Mouse (Mus musculus) C2C12 (cell line): ENCODE results near the gene Chn2. TPM values are rescaled to one million over a fixed set of nuclear protein-coding genes. Genes with fewer than 3 reads are reported as not detected.

ENCODE experiments used
- H3K27me3 ChIP-seq: one replicate; pipeline ENCODE4 v1.6.1; 2011; ENCODE audit not compliant: control insufficient read depth, insufficient read depth, insufficient read length
- H3K36me3 ChIP-seq: one replicate; pipeline ENCODE4 v1.6.1; 2011; ENCODE audit not compliant: control insufficient read depth, insufficient read depth
- H3K4me3 ChIP-seq: one replicate; pipeline ENCODE4 v1.5.1; 2011; ENCODE audit warnings: mild to moderate bottlenecking, control low read depth; ENCODE audit not compliant: poor library complexity, insufficient read depth, severe bottlenecking
- H3K79me2 ChIP-seq: one replicate; pipeline ENCODE4 v1.6.1; 2011; ENCODE audit not compliant: control insufficient read depth, insufficient read depth
- H3K79me3 ChIP-seq: one replicate; pipeline ENCODE4 v1.6.1; 2011; ENCODE audit warnings: low read depth, control low read depth
- H3ac ChIP-seq: one replicate; pipeline ENCODE3; 2011; ENCODE audit warnings: low read depth; ENCODE audit not compliant: control insufficient read depth, insufficient read length
- CEBPB ChIP-seq: IDR thresholded peaks from one replicate; pipeline ENCODE4 v1.6.1; 2011; ENCODE audit warnings: low read depth, mild to moderate bottlenecking, control low read depth, moderate library complexity
- CTCF ChIP-seq: IDR thresholded peaks from one replicate; pipeline ENCODE4 v1.5.1; 2011; ENCODE audit not compliant: control insufficient read depth, insufficient read depth, insufficient read length
- FOSL1 ChIP-seq: IDR thresholded peaks from one replicate; pipeline ENCODE4 v1.8.0; 2011; ENCODE audit warnings: mild to moderate bottlenecking, low read length; ENCODE audit not compliant: poor library complexity, insufficient read depth, severe bottlenecking
- MAX ChIP-seq: IDR thresholded peaks from one replicate; pipeline ENCODE4 v1.6.1; 2011; ENCODE audit warnings: mild to moderate bottlenecking, control low read depth
- MYOD1 ChIP-seq: IDR thresholded peaks from one replicate; pipeline ENCODE4 v1.6.1; 2011; ENCODE audit warnings: low read depth; ENCODE audit not compliant: control insufficient read depth, insufficient read length
- MYOG ChIP-seq: IDR thresholded peaks from one replicate; pipeline ENCODE4 v1.6.1; 2011; ENCODE audit not compliant: control insufficient read depth, insufficient read length; ENCODE audit errors: extremely low read depth
- USF1 ChIP-seq: IDR thresholded peaks from one replicate; pipeline ENCODE4 v1.6.1; 2011; ENCODE audit warnings: low read depth, mild to moderate bottlenecking, control low read depth, moderate library complexity
- polyA plus RNA-seq: library from polyadenylated mRNA; unstranded; fragments of >200 nt; fragmentation: generic; extraction: Trizol; gene quantifications from one replicate; pipeline ENCODE4 v1.2.1, GENCODE M21; 2012; ENCODE audit warnings: missing spikeins

The Chn2 gene
- polyA plus RNA-seq, 1 experiment, result 6.4 TPM

DNA sequence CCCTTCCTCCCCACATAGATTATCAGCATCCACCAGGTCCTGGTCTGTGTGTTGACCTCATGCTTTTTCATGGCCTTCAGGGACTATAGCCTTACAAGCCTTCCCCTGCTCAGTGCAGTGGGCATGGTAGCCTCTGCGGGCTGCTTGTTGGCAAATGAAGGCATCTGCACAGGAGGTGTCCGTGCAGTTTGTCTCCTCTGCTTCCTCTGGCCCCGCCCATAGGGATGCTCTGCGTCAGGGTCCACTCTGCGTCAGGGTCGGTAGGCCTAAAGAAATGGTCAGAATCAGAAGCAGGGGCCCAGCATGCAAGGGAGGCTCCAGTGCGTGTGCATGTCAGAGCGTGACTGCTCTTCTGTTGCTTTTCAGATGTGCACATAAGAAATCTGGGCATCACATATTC is 169.4 kb downstream of the Chn2 start:
- no peak for TF ChIP-seq CTCF
- TF ChIP-seq USF1, result no peak
- TF ChIP-seq CEBPB, result no peak
- TF ChIP-seq FOSL1, result no peak
- TF ChIP-seq MYOD1, result no peak
- no peaks in the 10 kb centered on the region for H3K36me3 ChIP-seq
- no peaks in the 10 kb centered on the region for H3K79me3 ChIP-seq
- H3K27me3 ChIP-seq, result no peaks in the 10 kb centered on the region
- no peaks in the 10 kb centered on the region for H3K79me2 ChIP-seq
- H3ac ChIP-seq, result no peak overlapping the region
- H3K4me3 ChIP-seq, result no peak overlapping the region

DNA sequence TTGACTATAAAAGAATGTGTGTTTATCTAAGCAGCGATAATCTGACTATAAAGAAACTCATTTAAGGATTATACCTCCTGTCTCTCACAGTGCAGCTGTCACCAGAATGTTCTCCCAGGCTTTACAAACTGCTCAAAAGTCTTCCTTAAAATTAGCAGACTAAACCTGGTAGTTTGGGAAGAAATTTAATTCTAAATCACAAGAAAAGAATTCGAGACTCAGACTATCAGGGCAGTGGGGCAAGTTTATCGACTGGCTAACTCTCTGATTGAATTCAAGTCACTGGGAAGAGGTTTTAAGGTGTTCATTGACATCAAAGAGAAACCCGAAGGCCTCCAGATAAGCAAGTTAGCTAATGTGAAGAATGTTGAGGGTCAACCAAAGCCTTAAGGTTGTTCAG is 171.6 kb downstream of the Chn2 start:
- TF ChIP-seq MYOD1 (no peak), MAX (no peak), CEBPB (no peak), USF1 (no peak), MYOG (no peak), FOSL1 (no peak), CTCF (no peak)
- Histone ChIP-seq H3K36me3 (no peaks in the 10 kb centered on the region), H3K79me3 (no peaks in the 10 kb centered on the region), H3K4me3 (no peak overlapping the region), H3K27me3 (no peaks in the 10 kb centered on the region), H3ac (no peak overlapping the region), H3K79me2 (no peaks in the 10 kb centered on the region)

DNA sequence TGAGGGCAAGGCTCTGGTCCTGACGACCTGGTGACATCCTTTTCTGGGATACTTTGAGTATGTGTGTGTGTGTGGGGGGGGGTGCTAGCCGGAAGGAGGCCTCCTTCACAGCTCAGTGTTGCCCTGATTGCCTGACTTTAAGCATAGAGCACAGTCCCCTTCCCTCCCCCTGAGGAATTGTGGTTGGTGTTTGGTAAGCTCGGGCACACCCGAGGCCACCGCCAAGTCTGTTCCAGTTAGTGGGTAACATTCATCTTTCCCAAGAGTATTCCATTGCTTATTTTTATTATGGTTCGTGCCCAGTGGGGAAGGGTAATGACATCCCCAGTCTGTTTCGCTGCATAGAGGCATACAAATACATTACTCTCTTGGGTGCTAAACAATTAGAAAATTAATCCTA is 172.6 kb downstream of the Chn2 start:
- TF ChIP-seq MYOG, result no peak
- TF ChIP-seq MYOD1, result no peak
- no peak for TF ChIP-seq CEBPB
- TF ChIP-seq MAX, result no peak
- no peak for TF ChIP-seq CTCF
- no peak for TF ChIP-seq USF1
- no peak for TF ChIP-seq FOSL1
- no peaks in the 10 kb centered on the region for H3K27me3 ChIP-seq
- no peak overlapping the region for H3K4me3 ChIP-seq
- H3K79me2 ChIP-seq, result no peaks in the 10 kb centered on the region
- H3K36me3 ChIP-seq, result no peaks in the 10 kb centered on the region
- H3K79me3 ChIP-seq, result no peaks in the 10 kb centered on the region
- no peak overlapping the region for H3ac ChIP-seq

DNA sequence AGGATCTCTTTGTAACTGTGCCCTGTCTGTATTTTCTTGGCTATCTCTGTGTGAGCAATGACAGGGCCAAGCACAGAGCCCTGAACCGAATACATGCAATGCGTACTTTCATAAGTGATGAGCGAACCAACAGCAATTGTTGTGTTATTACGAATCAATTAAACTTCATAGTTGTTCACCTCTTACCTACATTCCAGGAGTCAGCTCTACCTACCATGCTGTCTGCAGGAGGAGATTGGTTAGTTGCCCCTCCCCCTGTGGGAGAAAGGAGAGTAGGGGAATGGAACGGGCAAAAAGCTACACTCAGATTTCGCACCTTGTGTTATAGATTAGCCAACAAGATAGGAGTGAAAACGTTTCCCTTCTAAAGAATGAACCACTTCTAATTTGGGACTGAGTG is 174.4 kb downstream of the Chn2 start:
- Histone ChIP-seq H3K36me3 (no peaks in the 10 kb centered on the region), H3K27me3 (no peaks in the 10 kb centered on the region), H3K79me3 (no peaks in the 10 kb centered on the region), H3ac (no peak overlapping the region), H3K79me2 (no peaks in the 10 kb centered on the region), H3K4me3 (no peak overlapping the region)
- TF ChIP-seq MYOD1 (no peak), CEBPB (no peak), CTCF (no peak)

DNA sequence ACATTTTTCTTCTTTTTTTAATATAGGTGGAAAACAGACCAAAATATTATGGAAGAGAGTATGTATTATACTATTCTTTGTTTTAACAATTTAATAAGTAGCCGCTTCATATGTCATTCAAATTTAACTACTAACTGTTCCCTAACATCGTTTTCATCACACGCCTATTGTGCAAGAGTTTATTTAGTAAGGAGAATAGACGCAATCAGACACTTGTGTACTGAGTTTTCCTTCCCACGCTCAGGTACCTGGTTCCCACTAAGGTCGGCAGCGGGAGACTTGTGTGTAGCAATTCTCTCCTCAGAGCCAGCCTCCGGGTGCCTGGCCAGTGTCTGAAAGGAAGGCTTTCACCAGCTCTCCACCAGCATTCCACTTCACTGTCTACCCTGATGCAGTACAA is 176.3 kb downstream of the Chn2 start:
- no peaks in the 10 kb centered on the region for H3K36me3 ChIP-seq
- H3K27me3 ChIP-seq, result no peaks in the 10 kb centered on the region
- no peak for TF ChIP-seq FOSL1
- TF ChIP-seq MYOG, result no peak
- no peak for TF ChIP-seq CTCF
- TF ChIP-seq MAX, result no peak
- no peak for TF ChIP-seq MYOD1
- no peak overlapping the region for H3K4me3 ChIP-seq
- no peaks in the 10 kb centered on the region for H3K79me3 ChIP-seq
- H3K79me2 ChIP-seq, result no peaks in the 10 kb centered on the region
- H3ac ChIP-seq, result no peak overlapping the region

DNA sequence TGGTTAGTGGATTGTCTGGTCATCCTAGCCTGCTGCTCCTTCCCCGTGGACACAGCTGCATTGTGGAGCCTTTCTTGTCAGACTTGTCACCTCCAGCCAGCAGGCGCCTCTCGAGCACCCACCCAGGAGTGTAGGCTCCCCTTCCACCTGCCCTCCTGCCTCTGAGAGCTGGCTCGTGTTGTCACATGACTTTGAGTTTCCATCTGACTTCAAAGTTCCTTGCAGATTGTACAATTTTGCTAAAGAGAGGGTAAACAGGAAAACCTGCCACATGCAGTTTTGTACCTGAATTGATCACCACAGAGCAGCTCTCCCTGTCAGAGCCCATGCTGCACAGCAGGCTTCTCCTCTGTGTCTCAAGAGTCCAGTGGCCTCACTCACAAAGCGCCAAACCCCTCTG is 177.2 kb downstream of the Chn2 start:
- TF ChIP-seq MYOD1 (no peak), FOSL1 (no peak), CTCF (no peak), MYOG (no peak), MAX (no peak)
- Histone ChIP-seq H3K36me3 (no peaks in the 10 kb centered on the region), H3K27me3 (no peaks in the 10 kb centered on the region), H3K4me3 (no peak overlapping the region), H3K79me2 (no peaks in the 10 kb centered on the region), H3ac (no peak overlapping the region), H3K79me3 (no peaks in the 10 kb centered on the region)
